Mouse (Mus musculus): ENCODE measurements at regions not wholly inside any gene's neighbourhood (a gene's known extent, or its start where the extent isn't known, plus 50 kb on each side); places are given as distances from the start of the nearest gene placed in this dataset.
"Not testable (repeated sequence)": the region's sequence is repeated elsewhere in the genome, so short reads cannot be mapped to it uniquely, and the experiment has no call there.

DNA sequence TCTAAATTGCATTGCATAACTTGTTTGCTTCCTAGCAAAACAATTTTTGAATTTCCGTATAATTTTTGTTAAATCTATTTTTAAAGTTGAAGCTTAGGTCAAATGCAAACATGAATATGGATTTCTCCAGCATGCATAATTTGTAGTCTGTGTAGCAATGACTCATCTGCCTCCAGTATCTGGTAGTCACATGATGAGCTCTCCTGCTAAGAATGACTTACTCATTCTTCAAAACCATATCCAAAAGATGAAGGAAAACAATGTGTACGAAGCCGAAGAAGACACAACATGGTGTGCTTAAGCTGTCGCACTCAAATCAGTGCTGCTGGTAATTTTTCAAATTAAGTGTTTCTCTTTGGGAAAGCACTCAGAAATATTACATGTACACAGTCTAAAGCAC, 1453.2 kb upstream of the Gje1 start:
- DNase-seq (ENCODE audit: low spot score in 2 of 2): no peak

DNA sequence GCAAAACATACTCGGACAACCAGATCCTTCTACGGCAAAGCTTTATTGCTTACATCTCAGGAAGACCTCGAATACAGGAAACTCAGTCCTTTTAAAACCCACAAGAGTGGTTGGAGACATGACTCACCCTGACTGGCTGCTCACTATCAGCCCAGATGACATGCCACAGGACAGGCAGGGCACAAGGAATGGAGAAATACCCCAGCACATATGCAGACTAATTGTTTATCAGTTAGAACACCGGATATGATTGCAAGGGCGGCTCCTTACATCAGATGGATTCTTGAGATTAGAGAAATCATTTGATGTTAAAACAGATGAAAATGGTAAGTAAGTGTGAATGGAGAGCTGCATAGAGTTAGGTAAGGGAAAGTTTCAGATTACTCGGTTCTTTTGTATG, 1441.5 kb upstream of the Gje1 start:
- DNase-seq (ENCODE audit: low spot score in 2 of 2): not testable (repeated sequence)

DNA sequence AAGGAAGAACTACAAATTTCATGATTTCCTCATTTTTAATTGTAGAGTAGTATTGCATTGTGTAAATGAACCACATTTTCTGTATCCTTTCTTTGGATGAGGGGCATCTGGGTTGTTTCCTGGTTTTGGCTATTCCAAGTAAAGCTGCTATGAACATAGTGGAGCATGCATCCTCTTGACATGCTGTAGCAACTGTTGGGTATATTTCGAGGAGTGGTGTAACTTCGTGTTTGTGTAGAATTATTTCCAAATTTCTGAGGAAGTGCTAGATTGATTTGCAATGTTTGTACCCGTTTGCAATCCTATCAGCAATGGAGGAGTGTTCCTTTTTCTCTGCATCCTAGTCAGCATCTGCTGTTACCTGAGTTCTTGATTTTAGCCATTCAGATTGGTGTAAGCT, 1440.4 kb upstream of the Gje1 start:
- DNase-seq (ENCODE audit: low spot score in 2 of 2): no peak

DNA sequence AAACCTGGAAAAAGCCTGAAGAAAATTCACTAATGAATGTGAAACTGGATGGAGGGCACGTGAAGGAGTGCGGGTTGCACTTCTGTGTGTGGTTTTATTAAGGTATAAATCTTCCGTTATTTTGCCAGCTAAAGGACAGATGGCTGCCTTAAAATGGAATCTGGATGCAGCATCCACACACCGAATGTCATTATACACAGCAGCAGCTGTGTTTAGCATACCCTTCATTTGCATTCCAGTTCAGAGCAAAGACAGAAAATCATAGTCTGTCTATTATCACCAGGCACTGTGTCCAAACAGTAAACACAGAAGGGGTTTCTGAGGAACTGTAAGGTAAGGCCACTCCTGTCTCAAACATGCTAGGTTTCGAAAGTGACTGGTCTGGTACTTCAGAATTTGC, 1438.9 kb upstream of the Gje1 start:
- peak in 1 of 2 experiments; percentile 31 for DNase-seq (ENCODE audit: low spot score in 2 of 2)

DNA sequence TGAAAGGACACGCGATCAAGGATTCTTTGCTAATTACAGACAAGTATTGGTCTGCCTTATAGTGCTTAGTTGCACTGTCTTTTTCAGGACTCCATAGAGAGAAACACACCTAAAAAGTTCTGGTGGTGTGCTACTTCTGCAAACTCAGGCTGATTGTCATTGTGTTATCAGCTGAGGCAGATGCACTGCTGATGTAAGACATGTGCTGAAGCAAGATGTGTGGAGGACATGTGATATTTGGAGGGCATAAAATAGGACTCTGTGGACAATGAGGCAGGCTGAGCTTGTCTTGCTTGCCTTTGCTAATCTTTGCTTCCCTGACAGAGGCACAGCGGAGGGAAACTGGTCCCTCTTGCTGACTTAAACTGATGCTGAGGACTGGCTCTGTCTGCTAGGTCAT, 1431.0 kb upstream of the Gje1 start:
- DNase-seq (ENCODE audit: low spot score in 2 of 2): no peak

DNA sequence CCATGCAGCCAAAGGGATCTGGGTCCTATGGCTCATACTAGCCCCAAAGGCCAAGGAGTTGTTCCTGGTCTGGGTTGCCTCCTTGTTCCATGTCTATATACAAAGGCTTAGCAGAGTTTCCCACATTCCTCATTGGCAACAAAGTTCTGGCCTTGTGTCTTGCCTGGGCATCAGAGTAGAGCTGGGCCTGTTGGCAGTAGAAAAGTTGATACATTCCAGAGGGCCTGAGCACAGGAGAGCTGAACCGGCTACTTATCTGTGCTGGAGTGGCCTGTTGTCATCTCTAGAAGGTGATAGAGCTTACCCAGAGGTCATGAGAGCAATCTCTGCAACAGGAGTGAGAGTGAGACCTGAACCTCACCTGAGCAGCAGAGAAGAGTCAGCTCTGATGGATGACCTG, 1427.4 kb upstream of the Gje1 start:
- DNase-seq (ENCODE audit: low spot score in 2 of 2): no peak

DNA sequence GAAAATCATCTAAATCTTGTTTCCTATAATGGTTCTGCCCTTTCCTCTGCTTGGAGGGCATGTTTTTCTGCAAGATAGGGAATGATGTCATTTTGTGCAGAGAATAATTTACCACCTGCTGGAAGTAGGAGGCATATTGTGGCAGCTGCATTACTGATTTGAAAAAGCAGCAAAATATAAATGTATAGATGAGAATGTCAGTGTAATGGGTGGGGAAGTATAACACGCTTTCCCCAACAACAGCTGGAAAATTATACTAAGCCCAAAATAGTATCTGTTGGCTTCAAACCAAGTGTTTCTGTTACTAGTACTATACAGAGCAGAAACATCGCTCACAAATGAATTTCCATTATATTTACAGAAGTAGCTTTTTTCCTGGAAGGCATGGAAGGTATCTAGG, 1405.9 kb upstream of the Gje1 start:
- no peak for DNase-seq (ENCODE audit: low spot score in 2 of 2)

DNA sequence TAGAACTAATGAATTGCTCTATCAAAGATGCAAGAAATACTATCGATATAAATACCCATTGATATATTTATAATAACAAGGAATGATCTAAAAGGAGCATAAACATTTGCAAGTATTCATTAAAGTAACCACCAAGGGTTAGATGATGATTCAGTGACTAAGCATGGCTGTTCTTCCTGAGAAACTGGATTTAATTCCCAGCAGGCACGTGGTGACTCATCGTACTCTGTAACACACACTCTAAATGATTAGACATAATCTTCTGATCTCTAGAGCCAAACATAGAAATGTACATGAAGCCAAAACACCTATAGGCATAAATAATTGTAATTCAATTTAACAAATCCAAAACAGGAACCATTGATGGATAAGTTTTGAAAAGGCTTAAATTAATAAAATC, 1370.2 kb upstream of the Gje1 start:
- no peak for DNase-seq (ENCODE audit: low spot score in 2 of 2)

DNA sequence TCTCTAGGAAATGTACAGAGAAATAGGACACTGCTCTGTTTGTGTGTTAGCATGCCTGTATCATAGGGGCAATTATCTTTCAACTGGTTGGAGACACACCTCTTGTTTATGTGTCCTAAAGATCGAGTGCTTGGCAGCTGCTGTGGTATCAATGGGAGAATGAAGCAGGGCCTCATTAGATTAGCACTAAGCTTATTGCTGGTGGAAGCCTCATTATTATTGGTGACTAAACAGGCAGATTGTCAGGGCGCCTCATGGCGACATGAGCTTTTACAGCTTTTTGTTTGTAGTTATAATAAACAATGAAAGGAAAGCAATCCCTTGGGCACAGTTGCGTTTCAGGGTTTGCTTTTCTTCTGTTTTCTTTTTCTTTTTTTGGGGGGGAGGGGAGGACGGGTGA, 1335.0 kb upstream of the Gje1 start:
- DNase-seq (ENCODE audit: low spot score in 2 of 2): no peak

DNA sequence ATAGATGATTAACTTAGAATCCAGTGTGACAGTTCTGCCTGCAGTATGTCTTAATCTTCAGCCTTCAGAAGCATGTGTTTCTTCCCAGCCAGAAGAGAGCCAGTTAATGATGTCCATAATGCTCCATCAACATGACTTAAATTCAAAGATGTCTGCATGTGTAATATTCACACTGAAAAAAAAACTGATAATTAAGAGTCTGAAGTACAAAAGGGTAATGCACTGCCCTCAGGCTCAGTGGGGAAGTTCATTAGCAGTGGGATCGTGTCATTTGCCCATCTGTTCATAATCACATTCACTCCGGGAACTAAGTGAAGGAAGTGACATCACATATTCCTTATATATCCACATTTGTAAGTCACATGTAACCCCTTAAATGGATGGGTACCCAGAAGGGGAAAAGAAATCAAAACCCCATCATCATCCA, 1334.5 kb upstream of the Gje1 start:
- DNase-seq (ENCODE audit: low spot score in 2 of 2): no peak

DNA sequence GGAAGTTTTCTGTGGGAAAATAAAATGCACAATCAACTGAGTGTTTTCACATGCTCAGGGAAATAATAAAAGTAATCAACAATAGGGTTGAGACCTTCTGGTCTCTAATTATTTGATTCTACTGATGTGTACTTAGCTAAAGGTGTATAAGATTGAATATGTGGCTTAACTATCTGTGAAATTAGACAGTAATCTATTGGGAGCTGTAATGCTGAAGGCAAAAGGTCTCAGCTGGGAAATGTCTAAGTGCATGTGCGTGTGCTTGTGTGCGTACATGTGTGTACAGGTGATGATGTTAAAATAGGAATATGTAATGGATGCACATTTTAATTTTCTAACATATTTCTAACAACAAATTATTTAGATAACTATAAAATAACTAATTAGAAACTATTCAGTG, 1318.2 kb upstream of the Gje1 start:
- no peak for DNase-seq (ENCODE audit: low spot score in 2 of 2)

DNA sequence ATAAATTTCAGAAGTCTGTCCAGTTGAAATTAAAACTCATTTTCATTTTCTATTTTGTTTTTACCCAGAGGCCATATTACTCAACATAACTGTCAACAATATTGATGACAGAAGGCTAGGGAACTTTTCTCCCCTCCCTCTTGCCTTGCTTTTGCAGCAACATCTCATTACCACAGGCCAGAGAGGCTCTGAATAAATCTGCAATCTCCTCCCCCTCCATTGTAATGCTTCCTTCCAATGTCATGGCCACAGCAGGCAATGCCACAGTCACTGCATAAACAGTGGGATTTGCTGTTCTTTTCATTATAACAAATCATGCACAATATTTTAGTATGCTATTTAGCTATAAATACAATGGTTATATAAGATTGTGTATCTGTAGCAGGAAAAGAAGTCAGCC, 1315.1 kb upstream of the Gje1 start:
- no peak for DNase-seq (ENCODE audit: low spot score in 2 of 2)

DNA sequence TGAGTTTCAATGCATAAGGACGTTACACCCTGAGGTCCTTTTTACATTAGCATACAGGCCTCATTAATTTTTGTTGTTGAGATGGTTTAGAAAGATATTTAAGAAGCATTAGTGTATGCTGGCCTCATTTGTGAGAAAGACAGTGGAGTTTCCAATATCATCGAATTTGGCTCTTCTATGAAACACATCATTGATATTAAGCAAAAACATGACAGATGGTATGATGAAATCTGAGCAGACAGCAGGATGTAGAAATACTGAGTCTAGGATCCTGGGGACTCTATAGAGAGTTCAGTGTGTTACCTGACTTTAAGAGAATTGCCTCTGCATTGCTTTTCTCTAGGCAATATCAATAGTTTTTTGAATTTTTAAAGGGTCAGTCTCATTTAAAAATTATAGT, 1312.8 kb upstream of the Gje1 start:
- no peak for DNase-seq (ENCODE audit: low spot score in 2 of 2)

DNA sequence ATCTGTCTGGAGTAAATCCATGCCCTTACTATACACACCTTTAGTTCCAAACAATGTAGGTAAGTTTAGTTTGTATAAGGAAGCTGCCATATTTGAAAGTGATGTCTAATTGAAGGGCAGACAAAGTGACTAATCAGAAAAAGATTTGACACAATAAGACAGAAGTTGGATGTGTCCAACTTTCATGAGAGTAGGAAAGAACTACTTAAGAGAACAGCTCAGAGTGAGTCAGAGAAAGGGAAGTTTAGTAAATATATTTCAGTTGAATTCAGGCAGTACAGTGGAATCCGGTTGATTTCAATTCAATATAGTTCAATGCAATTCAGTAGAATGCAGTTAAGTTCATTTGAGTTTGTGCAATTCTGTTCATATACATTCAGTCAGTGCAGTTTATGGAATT, 1296.8 kb upstream of the Gje1 start:
- no peak for DNase-seq (ENCODE audit: low spot score in 2 of 2)

DNA sequence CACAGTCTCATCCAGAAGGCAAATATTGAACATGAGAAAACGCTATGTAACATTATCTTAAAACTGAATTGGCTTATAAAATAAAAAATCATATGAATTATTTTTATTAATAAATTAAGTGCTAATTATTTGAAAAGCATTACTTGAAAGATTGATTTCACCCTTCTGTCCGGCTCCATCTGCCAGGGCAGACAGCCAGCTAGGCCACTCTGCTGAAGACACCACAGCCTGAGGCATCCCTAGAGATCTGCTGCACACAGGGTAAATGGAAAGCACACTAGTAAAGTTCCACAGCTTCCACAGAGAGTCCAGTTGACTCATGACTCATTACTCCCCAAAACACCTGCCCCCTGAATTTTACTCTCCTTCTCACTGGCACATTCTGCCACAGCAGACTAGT, 1283.2 kb upstream of the Gje1 start:
- DNase-seq (ENCODE audit: low spot score in 2 of 2): no peak

DNA sequence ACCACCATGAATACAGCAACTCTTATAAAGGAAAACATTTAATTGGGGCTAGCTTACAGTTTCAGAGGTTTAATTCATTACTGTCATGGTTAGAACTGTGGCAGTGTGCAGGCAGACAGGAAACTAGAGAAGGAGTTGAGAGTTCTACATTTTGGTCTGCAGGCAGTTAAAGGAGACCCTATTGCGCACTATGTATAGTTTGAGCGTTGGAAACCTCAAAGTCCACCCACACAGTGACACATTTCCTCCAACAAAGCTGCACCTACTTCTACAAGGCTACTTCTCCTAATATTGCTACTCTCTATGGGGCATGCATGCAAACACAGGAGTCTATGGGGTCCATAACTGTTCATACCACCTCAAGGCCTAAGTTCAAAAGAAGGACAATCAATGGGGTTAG, 1275.3 kb upstream of the Gje1 start:
- no peak for DNase-seq (ENCODE audit: low spot score in 2 of 2)

Data from right cerebral cortex, postnatal 10 days (tissue).